Mouse (Mus musculus): Measurements from ENCODE around the gene 4930512M02Rik.

4930512M02Rik gene

GRCm38 (mm10) chr11:11564266-11565044, 63.2 kb downstream of the 4930512M02Rik start:
- DNase-seq = no peak

GRCm38 (mm10) chr11:11561118-11561517, 66.5 kb downstream of the 4930512M02Rik start:
- DNase-seq = no peak

- no peak for DNase-seq
Measured at GRCm38 (mm10) chr11:11559099-11559686, 68.4 kb downstream of the 4930512M02Rik start.

- no peak for DNase-seq
Measured at GRCm38 (mm10) chr11:11558662-11559061, 69.0 kb downstream of the 4930512M02Rik start.

GRCm38 (mm10) chr11:11557173-11557967, 70.3 kb downstream of the 4930512M02Rik start:
- peak; percentile 63 to 68 for DNase-seq

- DNase-seq = no peak
Measured at GRCm38 (mm10) chr11:11556186-11556585, 71.4 kb downstream of the 4930512M02Rik start.

GRCm38 (mm10) chr11:11555563-11555962, 72.1 kb downstream of the 4930512M02Rik start:
- DNase-seq = no peak

GRCm38 (mm10) chr11:11547597-11548240, 79.9 kb downstream of the 4930512M02Rik start:
- DNase-seq = no peak

GRCm38 (mm10) chr11:11546903-11547511, 80.6 kb downstream of the 4930512M02Rik start:
- no peak for DNase-seq

- DNase-seq = no peak
Measured at GRCm38 (mm10) chr11:11545948-11546347, 81.7 kb downstream of the 4930512M02Rik start.
